Mouse (Mus musculus) heart, postnatal 0 days (tissue): ENCODE results near the gene Rfx2.

Experiments used
- CTCF ChIP-seq: IDR thresholded peaks from 2 replicates; pipeline ENCODE4 v1.5.1; 2016; ENCODE audit warnings: antibody characterized with exemption, control low read depth, low read depth
- EP300 ChIP-seq: IDR thresholded peaks from 2 replicates; pipeline ENCODE4 v1.6.1; 2016; ENCODE audit warnings: antibody characterized with exemption, low read depth

DNA sequence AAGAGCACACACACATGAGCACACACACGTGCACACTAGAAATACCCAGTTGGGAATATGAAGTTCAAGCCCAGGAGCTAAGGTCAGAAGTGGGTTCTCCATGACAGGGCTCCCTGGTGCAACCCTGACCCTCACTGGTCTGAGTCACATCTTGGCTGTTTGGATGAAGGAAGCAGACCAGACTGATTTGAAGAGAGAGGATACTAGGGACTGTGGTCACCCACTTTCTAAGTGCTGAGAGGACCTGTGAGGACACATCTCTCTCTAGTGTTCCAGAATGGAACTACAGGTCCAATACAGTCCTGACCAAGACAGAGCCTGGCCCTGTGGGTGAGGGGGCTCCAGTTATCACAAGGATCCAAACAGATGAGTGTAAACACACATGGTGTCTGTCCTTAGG is 25.0 kb downstream of the Rfx2 start:
- TF ChIP-seq CTCF (peak; percentile 55), EP300 (no peak)
